Mouse (Mus musculus): ENCODE measurements around the gene Inf2.
A peak's percentile ranks its signal among the peaks of the same experiment; 100 is the strongest.

Inf2 gene

GRCm38 (mm10) chr12:112588426-112589256 is at the start of gene Inf2:
Gene Inf2, plus strand, starts transcription at chr12:112588784.
- DNase-seq (ENCODE audit: low spot score): peak; percentile 80

- no peak for DNase-seq (ENCODE audit: low spot score)
Observed at GRCm38 (mm10) chr12:112539466-112539965, 49.1 kb upstream of the Inf2 start.

GRCm38 (mm10) chr12:112540321-112540720 is 48.3 kb upstream of the Inf2 start:
- no peak for DNase-seq (ENCODE audit: low spot score)

- no peak for DNase-seq (ENCODE audit: low spot score)
Observed at GRCm38 (mm10) chr12:112541483-112542091, 47.0 kb upstream of the Inf2 start.

- no peak for DNase-seq (ENCODE audit: low spot score)
Observed at GRCm38 (mm10) chr12:112542257-112542919, 46.2 kb upstream of the Inf2 start.

DNA sequence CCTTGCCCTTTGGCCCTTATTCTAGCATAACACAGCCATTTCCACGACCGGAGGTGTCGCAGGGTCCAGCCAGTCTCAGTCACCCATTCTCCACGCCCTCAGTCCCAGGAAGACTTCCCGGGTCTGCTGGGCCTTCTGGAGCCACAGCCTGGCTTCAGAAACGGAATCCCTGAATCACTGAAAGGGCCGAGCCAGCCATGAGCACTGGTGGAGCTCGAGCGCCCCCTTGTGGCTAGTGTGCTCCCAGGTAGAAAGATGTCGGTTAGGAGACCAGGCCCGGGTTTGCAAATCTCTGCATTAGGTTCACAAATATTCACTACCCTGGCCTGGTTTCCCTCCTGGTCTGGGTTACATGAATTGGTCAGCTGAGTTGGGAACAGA is 45.7 kb upstream of the Inf2 start:
- peak; percentile 80 for DNase-seq (ENCODE audit: low spot score)

- DNase-seq (ENCODE audit: low spot score): no peak
Observed at GRCm38 (mm10) chr12:112543941-112544340, 44.6 kb upstream of the Inf2 start.

DNA sequence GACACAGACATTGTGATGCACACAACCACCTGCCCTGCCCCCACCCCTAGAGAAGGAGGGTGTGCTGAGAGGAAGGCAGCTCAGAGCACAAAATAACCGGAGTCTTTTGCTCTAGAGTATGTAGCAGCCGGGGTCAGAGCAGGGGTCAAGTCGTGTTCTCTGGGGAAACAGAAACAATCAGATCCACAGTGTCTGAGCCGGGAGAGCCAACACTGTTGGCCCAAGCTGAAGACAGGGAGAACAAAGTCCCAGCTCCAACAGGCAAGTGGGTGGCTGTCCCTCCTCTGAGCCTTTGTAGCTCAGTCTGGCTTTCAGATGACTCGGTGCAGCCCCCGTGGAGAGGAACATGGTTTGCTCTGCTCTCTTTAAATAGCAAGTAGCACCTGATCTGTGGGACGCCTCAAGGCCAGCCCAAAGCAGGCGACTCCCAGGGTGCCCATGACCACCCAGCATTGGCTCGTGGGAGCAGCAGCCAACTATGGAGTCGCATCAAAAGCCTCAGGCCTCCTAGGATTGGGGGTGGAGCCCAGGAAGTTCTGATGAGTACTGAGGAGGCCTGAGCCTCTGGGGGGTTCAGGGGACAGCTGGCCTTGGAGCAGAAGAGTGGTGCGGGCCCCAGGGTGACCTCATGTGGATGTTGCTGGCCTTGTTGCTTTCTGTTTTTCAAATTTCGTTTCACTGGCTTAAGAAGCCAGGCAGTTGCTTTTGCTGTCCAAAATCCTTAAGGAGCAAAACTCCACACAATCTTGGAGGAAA is 43.5 kb upstream of the Inf2 start:
- DNase-seq (ENCODE audit: low spot score): no peak

DNA sequence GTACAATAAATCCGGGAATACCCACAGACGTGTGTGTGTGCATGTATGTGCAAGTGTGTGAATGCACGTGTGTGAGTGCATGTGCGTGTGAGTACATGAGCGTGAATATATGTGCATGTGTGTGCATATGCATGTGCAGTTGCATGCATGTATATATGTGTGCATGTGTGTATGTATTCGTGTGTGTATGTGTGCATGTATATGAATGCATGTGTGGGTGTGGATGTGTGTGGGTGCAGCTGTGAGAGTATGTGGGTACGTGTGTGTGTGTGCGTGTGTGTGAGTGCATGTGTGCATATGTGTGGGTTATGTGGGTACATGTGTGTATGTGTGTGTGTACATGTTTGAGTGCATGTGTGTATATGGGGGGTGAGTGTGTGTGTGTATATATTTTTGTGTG is 42.5 kb upstream of the Inf2 start:
- DNase-seq (ENCODE audit: low spot score): no peak

DNA sequence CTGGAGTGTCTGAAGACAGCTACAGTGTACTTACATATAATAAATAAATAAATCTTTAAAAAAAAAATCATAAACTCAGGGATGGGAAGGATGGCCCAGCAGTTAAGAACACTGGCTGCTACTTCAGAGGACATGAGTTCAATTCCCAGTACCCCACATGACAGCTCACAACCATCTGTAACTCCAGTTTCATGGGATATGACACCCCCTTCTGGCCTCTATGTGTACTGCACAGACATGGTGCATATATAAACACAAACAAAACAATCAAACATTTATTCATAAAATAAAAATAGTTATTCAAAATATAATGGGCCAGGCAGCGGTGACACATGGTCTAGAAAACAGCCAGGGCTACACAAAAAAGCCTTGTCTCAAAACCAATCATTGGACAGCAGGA is 39.3 kb upstream of the Inf2 start:
- no peak for DNase-seq (ENCODE audit: low spot score)

- DNase-seq (ENCODE audit: low spot score): peak; percentile 91
Observed at GRCm38 (mm10) chr12:112551861-112552375, 36.7 kb upstream of the Inf2 start.

- no peak for DNase-seq (ENCODE audit: low spot score)
Observed at GRCm38 (mm10) chr12:112552520-112552919, 36.1 kb upstream of the Inf2 start.

- DNase-seq (ENCODE audit: low spot score): no peak
Observed at GRCm38 (mm10) chr12:112554900-112555299, 33.7 kb upstream of the Inf2 start.

DNA sequence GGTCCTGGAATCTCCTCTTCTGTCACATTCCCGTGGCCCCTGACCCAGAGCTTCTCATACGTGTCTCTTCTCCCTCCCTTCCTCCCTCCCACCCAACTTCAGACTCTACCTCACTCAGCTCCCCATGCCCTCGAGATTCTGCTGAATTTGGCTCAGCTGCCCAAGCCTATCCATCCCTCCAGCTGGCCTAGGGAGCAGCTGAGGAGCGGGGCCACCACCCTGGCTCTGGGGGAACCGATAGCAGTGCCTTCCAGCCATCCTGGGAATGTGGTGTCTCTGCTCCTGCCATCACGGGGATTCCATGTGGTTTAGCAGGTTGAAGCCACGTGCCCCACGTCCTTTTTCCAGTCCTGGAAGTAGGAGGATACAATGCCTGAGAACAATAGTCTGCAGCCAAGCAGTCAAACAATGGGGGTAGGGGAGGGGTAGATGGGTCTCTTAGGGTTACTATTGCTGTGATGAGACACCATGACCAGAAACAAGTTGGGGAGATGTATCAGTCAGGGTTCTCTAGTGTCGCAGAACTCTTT is 32.0 kb upstream of the Inf2 start:
- no peak for DNase-seq (ENCODE audit: low spot score)

- no peak for DNase-seq (ENCODE audit: low spot score)
Observed at GRCm38 (mm10) chr12:112557219-112557618, 31.4 kb upstream of the Inf2 start.

GRCm38 (mm10) chr12:112559231-112559630 is 29.4 kb upstream of the Inf2 start:
- no peak for DNase-seq (ENCODE audit: low spot score)

DNA sequence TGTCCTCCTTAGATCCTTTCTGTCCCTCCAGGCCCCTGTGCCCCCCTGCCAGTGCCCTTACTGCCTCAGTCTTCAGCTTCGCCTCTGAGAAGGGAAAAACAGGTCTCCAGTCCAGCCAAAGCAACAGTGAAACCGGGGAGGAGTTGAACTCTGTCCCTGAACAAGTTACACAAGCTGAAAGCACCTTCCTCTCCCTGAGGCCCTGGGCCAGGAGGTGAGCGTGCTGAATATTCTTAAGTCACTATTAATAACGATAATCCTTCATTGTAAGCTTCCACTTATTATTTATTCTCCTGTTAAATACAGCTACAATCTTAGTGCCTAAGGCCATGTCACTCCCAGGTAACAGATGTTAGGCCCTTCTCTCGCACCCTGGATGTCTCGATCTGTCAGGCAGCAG is 28.9 kb upstream of the Inf2 start:
- no peak for DNase-seq (ENCODE audit: low spot score)

DNA sequence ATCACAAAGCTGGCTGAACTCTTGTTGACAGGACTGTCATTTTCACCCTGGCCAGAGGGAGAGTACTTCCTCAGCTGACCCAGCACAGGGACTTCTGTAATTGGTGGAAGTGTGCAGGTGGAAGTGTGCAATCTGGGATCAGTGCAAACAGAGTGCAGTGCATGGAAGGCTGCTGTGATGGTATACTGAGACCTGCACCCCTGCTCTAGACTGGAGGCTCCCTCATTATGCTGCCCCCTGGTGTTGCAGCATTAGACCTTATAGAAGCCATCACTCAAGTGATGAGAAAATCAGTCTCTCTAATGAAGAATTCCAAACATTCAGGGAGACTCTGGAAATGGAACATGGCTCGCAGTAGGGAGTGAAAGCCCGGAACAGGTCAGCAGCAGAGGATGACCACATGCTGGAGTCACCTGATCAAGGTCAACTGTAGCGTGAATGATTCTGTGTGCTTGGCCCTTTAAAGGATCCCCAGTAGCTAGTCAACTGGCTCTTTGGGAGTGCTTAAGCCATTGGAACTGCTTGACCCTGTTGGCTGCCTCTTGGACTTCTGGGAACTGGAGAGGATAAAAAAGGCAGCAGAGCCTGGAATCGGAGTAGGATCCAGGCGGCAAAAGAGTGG is 28.3 kb upstream of the Inf2 start:
- no peak for DNase-seq (ENCODE audit: low spot score)

DNA sequence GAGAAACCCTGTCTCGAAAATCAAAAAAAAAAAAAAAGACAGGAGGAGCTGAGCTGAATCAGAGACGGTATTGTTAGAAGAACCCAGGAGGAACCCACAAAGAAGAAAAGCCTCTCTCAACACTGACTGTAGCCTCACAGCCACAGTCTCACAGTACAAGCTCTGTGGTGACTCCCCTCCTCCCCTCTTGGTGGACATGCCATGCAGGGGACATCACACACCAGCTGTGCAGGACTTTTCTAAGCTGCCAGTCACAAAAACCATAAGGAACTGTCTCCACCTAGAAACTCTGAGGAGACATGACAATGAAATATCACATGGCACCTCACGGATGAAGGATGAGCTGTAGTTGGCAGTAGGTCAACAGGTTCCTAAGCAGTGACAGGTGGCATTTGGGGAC is 27.4 kb upstream of the Inf2 start:
- no peak for DNase-seq (ENCODE audit: low spot score)

DNA sequence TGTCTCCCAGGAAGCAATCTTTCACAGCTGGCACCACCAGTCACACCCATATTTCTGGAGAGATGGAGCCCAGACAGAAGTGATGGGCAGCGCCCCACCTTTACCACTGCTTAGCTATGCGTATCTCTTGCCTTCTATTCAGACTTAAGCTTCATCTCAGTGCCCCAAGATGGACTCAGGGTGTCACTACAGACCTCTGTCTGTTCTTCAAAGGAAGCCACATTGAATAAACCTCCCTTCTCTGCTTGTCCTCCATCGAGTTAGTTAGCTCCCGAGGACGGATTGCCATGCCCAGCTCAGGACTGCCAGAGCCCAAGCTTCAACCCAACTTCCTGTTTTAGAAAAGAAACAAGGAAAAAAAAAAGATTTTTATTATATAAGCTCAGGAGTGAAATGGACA is 26.1 kb upstream of the Inf2 start:
- no peak for DNase-seq (ENCODE audit: low spot score)

DNA sequence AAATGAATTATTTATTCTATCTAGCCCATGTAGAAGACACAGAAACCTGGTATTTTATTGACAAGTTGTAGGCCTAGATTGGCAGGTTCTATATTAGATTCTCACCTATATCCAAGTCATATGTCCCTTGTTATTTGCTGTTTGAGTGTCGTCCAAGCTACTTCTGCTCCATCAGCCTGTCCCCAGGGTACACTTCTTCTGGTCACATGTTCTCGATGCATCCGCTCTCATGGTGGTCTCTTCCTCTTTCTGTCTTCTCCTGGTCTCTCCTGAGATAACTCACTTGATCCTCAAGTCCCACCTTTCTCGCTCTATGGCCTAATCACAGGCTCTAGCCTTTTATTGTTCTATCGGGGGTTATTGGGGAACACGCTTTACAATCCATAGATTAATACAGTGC is 25.6 kb upstream of the Inf2 start:
- DNase-seq (ENCODE audit: low spot score): no peak

All from left cerebral cortex, adult 11 months (tissue).